Mouse (Mus musculus) myocyte (in vitro differentiated cells): ENCODE results near the gene Mypop.

ENCODE experiments used
- CEBPB ChIP-seq: IDR thresholded peaks from 2 replicates; pipeline ENCODE4 v1.6.1; 2011; ENCODE audit warnings: mild to moderate bottlenecking, moderate library complexity; ENCODE audit not compliant: poor library complexity, insufficient read depth, severe bottlenecking
- E2F4 ChIP-seq: IDR thresholded peaks from one replicate; pipeline ENCODE4 v1.6.1; 2011; ENCODE audit warnings: mild to moderate bottlenecking, control low read depth, moderate library complexity; ENCODE audit not compliant: insufficient read depth
- MAX ChIP-seq: IDR thresholded peaks from one replicate; pipeline ENCODE4 v1.6.1; 2011; ENCODE audit warnings: low read depth, mild to moderate bottlenecking, control low read depth
- MYOD1 ChIP-seq, 3 experiments: IDR thresholded peaks; one replicate each; pipeline ENCODE4 v1.6.1; 2011; ENCODE audit warnings: control low read depth in 2 of 3, low read depth in 2 of 3, mild to moderate bottlenecking in 2 of 3, moderate library complexity in 1 of 3; ENCODE audit not compliant: insufficient read length in 2 of 3, control insufficient read depth in 1 of 3
- MYOG ChIP-seq, 3 experiments: IDR thresholded peaks; one replicate each; pipeline ENCODE4 v1.6.1; 2011; ENCODE audit warnings: control low read depth in 2 of 3, low read depth in 2 of 3, mild to moderate bottlenecking in 2 of 3; ENCODE audit not compliant: insufficient read length in 2 of 3, control insufficient read depth in 1 of 3, insufficient read depth in 1 of 3
- POLR2A ChIP-seq: IDR thresholded peaks from one replicate; pipeline ENCODE4 v1.6.1; 2011; ENCODE audit warnings: low read depth, mild to moderate bottlenecking, control low read depth, moderate library complexity; ENCODE audit not compliant: insufficient read length
- POLR2AphosphoS2 ChIP-seq: IDR thresholded peaks from one replicate; pipeline ENCODE4 v1.6.1; 2011; ENCODE audit warnings: low read depth, control low read depth; ENCODE audit not compliant: insufficient read length
- REST ChIP-seq: IDR thresholded peaks from one replicate; pipeline ENCODE4 v1.6.1; 2011; ENCODE audit warnings: mild to moderate bottlenecking, control low read depth, moderate library complexity; ENCODE audit not compliant: insufficient read depth, insufficient read length
- TCF12 ChIP-seq: IDR thresholded peaks from one replicate; pipeline ENCODE4 v1.6.1; 2011; ENCODE audit warnings: mild to moderate bottlenecking, control low read depth; ENCODE audit not compliant: poor library complexity, insufficient read depth, severe bottlenecking
- TCF3 ChIP-seq: IDR thresholded peaks from one replicate; pipeline ENCODE4 v1.6.1; 2011; ENCODE audit warnings: low read depth, control low read depth; ENCODE audit not compliant: insufficient read length
- USF1 ChIP-seq: IDR thresholded peaks from one replicate; pipeline ENCODE4 v1.6.1; 2011; ENCODE audit warnings: low read depth, mild to moderate bottlenecking, control low read depth, moderate library complexity

DNA sequence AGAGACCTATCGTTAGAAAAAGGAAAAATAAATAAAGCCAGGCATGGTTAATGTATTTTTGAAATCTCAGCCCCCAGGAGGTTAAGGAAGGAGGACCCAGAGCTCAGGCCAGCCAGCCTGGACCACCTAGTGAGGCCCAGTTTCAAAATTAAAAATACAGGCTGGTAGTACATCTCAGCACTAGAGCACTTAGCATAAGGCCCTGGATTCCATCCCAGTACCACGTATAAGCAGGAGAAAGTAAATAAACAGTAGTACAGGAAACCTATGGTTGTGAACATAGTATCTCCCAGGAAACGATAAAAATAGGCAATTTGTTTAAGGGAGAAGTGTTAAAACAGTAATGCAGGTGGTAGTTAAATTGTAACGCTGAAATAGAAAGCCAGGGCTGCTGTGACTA lies 11.1 kb downstream of the Mypop start:
- no peak for TF ChIP-seq MYOD1 (IDR thresholded peaks at IDR 0.05; ENCODE audit: control insufficient read depth in 1 of 3, insufficient read length in 2 of 3, low read depth in 2 of 3)
- TF ChIP-seq USF1, result no peak
- no peak for TF ChIP-seq POLR2A
- no peak for TF ChIP-seq E2F4
- no peak for TF ChIP-seq TCF3
- no peak for TF ChIP-seq POLR2AphosphoS2
- no peak for TF ChIP-seq MYOG (IDR thresholded peaks at IDR 0.05; ENCODE audit: control insufficient read depth in 1 of 3, insufficient read depth in 1 of 3, insufficient read length in 2 of 3, low read depth in 2 of 3)
- no peak for TF ChIP-seq MAX
- TF ChIP-seq TCF12, result no peak
- TF ChIP-seq REST, result no peak
- no peak for TF ChIP-seq CEBPB
